Mouse (Mus musculus) embryonic fibroblast, embryonic 13.5 days (primary cell): Measurements from ENCODE around the gene Csmd2.

Experiments
- CTCF ChIP-seq: IDR thresholded peaks from 2 replicates; pipeline ENCODE4 v1.5.1; 2011; ENCODE audit warnings: mild to moderate bottlenecking, control low read depth, low read length, moderate library complexity, borderline replicate concordance; ENCODE audit not compliant: insufficient read depth
- POLR2A ChIP-seq: IDR thresholded peaks from 2 replicates; pipeline ENCODE4 v1.6.1; 2011; ENCODE audit warnings: low read depth, mild to moderate bottlenecking, control low read depth, low read length, moderate library complexity

GRCm38 (mm10) chr4:128141161-128142101 lies 153.8 kb downstream of the Csmd2 start:
- TF ChIP-seq CTCF, result no peak
- TF ChIP-seq POLR2A, result no peak
